Mouse (Mus musculus) E14TG2a.4 (cell line): ENCODE results near the gene Cd164.
A peak's percentile ranks its signal among the peaks of the same experiment; 100 is the strongest.

Source experiments
- H3K27me3 ChIP-seq: 2 replicates; pipeline ENCODE4 v1.6.1; 2014; ENCODE audit warnings: low read length, control low read depth; ENCODE audit not compliant: insufficient read depth
- H3K36me3 ChIP-seq: 2 replicates; pipeline ENCODE4 v1.6.1; 2014; ENCODE audit warnings: low read length, control low read depth; ENCODE audit not compliant: insufficient read depth
- H3K4me1 ChIP-seq: replicated peaks from 2 replicates; pipeline ENCODE4 v1.6.1; 2014; ENCODE audit warnings: low read depth, low read length, control low read depth
- H3K4me3 ChIP-seq: replicated peaks from 2 replicates; pipeline ENCODE4 v1.5.1; 2014; ENCODE audit warnings: mild to moderate bottlenecking, low read length
- H3K9me3 ChIP-seq: 2 replicates; pipeline ENCODE4 v1.6.1; 2014; ENCODE audit warnings: low read length, control low read depth
- CTCF ChIP-seq: conservative IDR thresholded peaks from 2 replicates; pipeline ENCODE4 v1.5.1; 2014; ENCODE audit warnings: low read length
- NANOG ChIP-seq: IDR thresholded peaks from 2 replicates; pipeline ENCODE4 v1.6.1; 2014; ENCODE audit warnings: borderline replicate concordance, low read length, mixed read lengths
- POU5F1 ChIP-seq: IDR thresholded peaks from 2 replicates; pipeline ENCODE4 v1.6.1; 2014; ENCODE audit warnings: low read length, borderline replicate concordance

Gene Cd164

GRCm38 (mm10) chr10:41518981-41519618, at the start of gene Cd164:
Gene Cd164, plus strand, starts transcription at chr10:41519414.
- peak within 1 kb of the TSS; percentile 92 for H3K4me3 ChIP-seq
- no peaks in the 10 kb centered on the region for H3K9me3 ChIP-seq
- no peaks in the 10 kb centered on the region for H3K27me3 ChIP-seq
- TF ChIP-seq POU5F1 (no peak), NANOG (no peak), CTCF (no peak)
- H3K36me3 ChIP-seq = peaks cover 27% of the 10 kb centered on the region
- H3K4me1 ChIP-seq = peaks cover 41% of the 10 kb centered on the region

GRCm38 (mm10) chr10:41470693-41471092, 48.5 kb upstream of the Cd164 start:
- TF ChIP-seq NANOG = no peak
- no peak for TF ChIP-seq CTCF
- no peak for TF ChIP-seq POU5F1
- Histone ChIP-seq H3K27me3 (no peaks in the 10 kb centered on the region), H3K4me1 (peaks cover 92% of the 10 kb centered on the region), H3K4me3 (no peak overlapping the region), H3K36me3 (no peaks in the 10 kb centered on the region), H3K9me3 (no peaks in the 10 kb centered on the region)

DNA sequence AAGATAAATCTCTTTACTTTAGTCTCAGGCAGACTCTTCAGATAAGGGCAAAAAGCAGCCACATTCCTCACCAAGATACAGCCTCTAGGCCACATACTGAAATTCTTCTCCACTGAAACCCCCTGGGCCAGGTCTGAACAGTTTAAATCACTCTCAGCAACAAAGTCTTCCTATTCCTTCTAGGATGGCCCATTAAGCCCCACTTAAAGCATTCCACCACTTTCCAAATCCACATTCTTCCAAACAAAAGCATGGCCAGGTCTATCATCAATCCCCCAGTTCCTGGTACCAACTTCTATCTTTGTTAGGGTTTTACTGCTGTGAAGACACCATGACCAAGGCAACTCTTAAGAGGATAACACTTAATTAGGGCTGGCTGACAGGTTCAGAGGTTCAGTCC, 46.7 kb upstream of the Cd164 start:
- Histone ChIP-seq H3K4me1 (peaks cover 91% of the 10 kb centered on the region), H3K4me3 (0 out of 2 replicates have a peak overlapping the region, but pooled peaks have one; percentile 11), H3K9me3 (no peaks in the 10 kb centered on the region), H3K36me3 (no peaks in the 10 kb centered on the region), H3K27me3 (no peaks in the 10 kb centered on the region)
- TF ChIP-seq NANOG = peak; percentile 95
- no peak for TF ChIP-seq POU5F1

- Histone ChIP-seq H3K9me3 (no peaks in the 10 kb centered on the region), H3K4me1 (peaks cover 93% of the 10 kb centered on the region), H3K36me3 (peaks cover 2% of the 10 kb centered on the region), H3K27me3 (no peaks in the 10 kb centered on the region), H3K4me3 (0 out of 2 replicates have a peak overlapping the region, but pooled peaks have one; percentile 11)
- TF ChIP-seq POU5F1 = no peak
- no peak for TF ChIP-seq CTCF
- TF ChIP-seq NANOG = peak; percentile 26; the same call in 1 of the 2 replicates
These were observed 46.2 kb upstream of the Cd164 start for GRCm38 (mm10) chr10:41472962-41473481.

DNA sequence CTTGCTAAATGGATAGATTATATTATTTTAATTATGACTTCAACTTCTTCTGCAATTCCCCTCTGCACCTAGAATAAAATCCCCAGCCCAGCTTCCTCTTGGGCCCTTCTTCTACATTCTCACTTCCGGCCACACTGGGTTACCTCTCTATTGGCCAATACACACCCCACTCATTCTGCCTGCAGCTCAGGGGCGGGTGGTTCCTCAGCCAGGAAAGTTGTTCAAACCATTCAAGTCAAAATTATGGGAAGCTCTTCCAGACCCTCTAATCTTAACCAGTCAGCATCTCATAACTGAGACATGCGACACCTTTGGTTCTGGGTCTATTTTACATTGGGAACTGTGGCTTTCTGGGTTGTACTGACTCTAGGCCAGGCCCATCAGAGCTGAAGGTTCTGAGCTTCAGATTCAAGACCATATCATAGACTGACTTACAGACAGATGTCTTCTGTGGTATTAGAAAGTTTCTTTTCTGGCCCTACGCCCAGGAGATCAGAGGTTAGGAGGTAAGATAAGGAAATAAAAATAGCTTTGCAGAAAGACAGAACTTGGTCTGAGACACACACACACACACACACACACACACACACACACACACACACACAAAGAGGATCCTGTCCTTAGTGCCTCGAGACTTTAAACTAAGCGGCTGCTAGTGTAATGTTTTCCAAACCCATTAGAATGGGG, 45.3 kb upstream of the Cd164 start:
- H3K4me3 ChIP-seq = no peak overlapping the region
- no peaks in the 10 kb centered on the region for H3K9me3 ChIP-seq
- peaks cover 11% of the 10 kb centered on the region for H3K36me3 ChIP-seq
- TF ChIP-seq POU5F1 = no peak
- TF ChIP-seq CTCF = no peak
- TF ChIP-seq NANOG = no peak
- H3K27me3 ChIP-seq = no peaks in the 10 kb centered on the region
- H3K4me1 ChIP-seq = peaks cover 93% of the 10 kb centered on the region

DNA sequence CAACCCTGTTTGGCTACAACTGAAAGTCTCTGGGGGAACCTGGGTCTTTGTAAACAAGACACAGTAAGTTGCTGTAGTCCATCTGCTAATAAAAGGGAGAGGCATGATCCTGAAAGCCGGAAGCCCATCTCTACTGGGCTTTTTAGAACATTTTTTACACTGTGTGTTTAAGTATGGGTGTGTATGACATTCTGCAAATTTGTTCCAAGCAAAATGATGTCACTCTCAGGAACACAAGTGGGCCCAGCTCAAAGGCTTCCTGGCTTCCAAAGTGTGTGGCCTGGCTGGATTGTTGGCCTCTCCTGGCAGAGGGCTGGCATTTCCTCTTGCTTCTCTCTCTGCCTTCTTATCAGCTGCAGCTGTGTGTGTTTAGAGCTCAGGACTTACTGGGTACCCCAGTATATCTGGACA, 44.2 kb upstream of the Cd164 start:
- Histone ChIP-seq H3K4me3 (peak overlapping the region; percentile 87; the same call in 1 of the 2 replicates), H3K27me3 (no peaks in the 10 kb centered on the region), H3K4me1 (peaks cover 93% of the 10 kb centered on the region), H3K9me3 (no peaks in the 10 kb centered on the region), H3K36me3 (peaks cover 22% of the 10 kb centered on the region)
- TF ChIP-seq POU5F1 (no peak), NANOG (no peak), CTCF (no peak)

- TF ChIP-seq NANOG (no peak), POU5F1 (no peak), CTCF (no peak)
- H3K27me3 ChIP-seq = no peaks in the 10 kb centered on the region
- H3K9me3 ChIP-seq = no peaks in the 10 kb centered on the region
- H3K4me1 ChIP-seq = peaks cover 93% of the 10 kb centered on the region
- peaks cover 31% of the 10 kb centered on the region for H3K36me3 ChIP-seq
- peak within 1 kb of the TSS; percentile 87 for H3K4me3 ChIP-seq
These were observed 42.8 kb upstream of the Cd164 start, which contains the start of gene Mical1 for GRCm38 (mm10) chr10:41476171-41477017. Gene Mical1, plus strand, starts transcription at chr10:41476314.

DNA sequence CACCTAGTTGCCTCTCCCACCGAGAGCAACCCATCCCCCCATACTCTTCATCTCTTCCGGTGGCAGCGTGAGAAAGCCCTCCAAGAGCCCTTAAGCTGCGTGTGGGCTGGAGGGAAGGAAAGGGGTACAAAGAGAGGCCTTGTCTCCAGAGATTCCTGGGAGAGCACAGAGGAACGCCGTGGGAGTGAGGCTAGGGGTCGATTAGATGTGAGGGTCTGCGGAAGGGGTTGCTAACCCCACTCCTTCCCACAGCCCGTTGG, 42.3 kb upstream of the Cd164 start:
- Histone ChIP-seq H3K4me3 (peak overlapping the region; percentile 87), H3K4me1 (peaks cover 94% of the 10 kb centered on the region), H3K9me3 (no peaks in the 10 kb centered on the region), H3K36me3 (peaks cover 36% of the 10 kb centered on the region), H3K27me3 (no peaks in the 10 kb centered on the region)
- no peak for TF ChIP-seq NANOG
- no peak for TF ChIP-seq CTCF
- no peak for TF ChIP-seq POU5F1
